Mouse (Mus musculus) limb, embryonic 15.5 days (tissue): ENCODE results near the gene Slco1a5. TPM values are rescaled to one million over a fixed set of nuclear protein-coding genes. Genes with fewer than 3 reads are reported as not detected.
A peak's percentile ranks its signal among the peaks of the same experiment; 100 is the strongest.
"Not testable (repeated sequence)": the region's sequence is repeated elsewhere in the genome, so short reads cannot be mapped to it uniquely, and the experiment has no call there.

Source experiments
- ATAC-seq: fragments of 200-750 bp; cut with Nextera tagmentation; 2 replicates; pipeline ENCODE4 v1.8.0; 2017; ENCODE audit warnings: low read depth, moderate TSS enrichment; ENCODE audit not compliant: insufficient number of reproducible peaks, low FRiP score, low TSS enrichment
- H3K27ac ChIP-seq: fragments of 300-500 bp; sonication (generic); 2 replicates; pipeline ENCODE4 v1.5.1; 2015; ENCODE audit warnings: moderate library complexity, mild to moderate bottlenecking, inconsistent platforms
- H3K27me3 ChIP-seq: fragments of 300-500 bp; sonication (generic); 2 replicates; pipeline ENCODE4 v1.6.1; 2015; ENCODE audit warnings: inconsistent platforms
- H3K36me3 ChIP-seq: fragments of 300-500 bp; sonication (generic); 2 replicates; pipeline ENCODE4 v1.6.1; 2015; ENCODE audit warnings: inconsistent platforms
- H3K4me1 ChIP-seq: fragments of 300-500 bp; sonication (generic); 2 replicates; pipeline ENCODE4 v1.6.1; 2015; ENCODE audit warnings: inconsistent platforms
- H3K4me2 ChIP-seq: fragments of 300-500 bp; sonication (generic); 2 replicates; pipeline ENCODE4 v1.6.1; 2015; ENCODE audit warnings: mild to moderate bottlenecking, inconsistent platforms
- H3K4me3 ChIP-seq: fragments of 300-500 bp; sonication (generic); 2 replicates; pipeline ENCODE4 v1.5.1; 2015; ENCODE audit warnings: mild to moderate bottlenecking, inconsistent platforms
- H3K9ac ChIP-seq: fragments of 300-500 bp; sonication (generic); 2 replicates; pipeline ENCODE4 v1.6.1; 2015; ENCODE audit warnings: inconsistent platforms
- H3K9me3 ChIP-seq: fragments of 300-500 bp; sonication (generic); 2 replicates; pipeline ENCODE4 v1.6.1; 2016; ENCODE audit warnings: inconsistent platforms
- WGBS: fragments of 180-500 bp; shearing (Covaris S2); methylation state at CpG from one replicate; pipeline ENCODE4 v1.1.7; 2015; 5-methylcytosine and 5-hydroxymethylcytosine counted together
- polyA plus RNA-seq: library from polyadenylated mRNA; unstranded; fragments of >200 nt; fragmentation: Nextera tagmentation; extraction: Ambion mirVana; gene quantifications from 2 replicates; pipeline ENCODE4 v1.2.1, GENCODE M21; 2015

The Slco1a5 gene
- 0.56 and 0.78 TPM in 2 replicates for polyA plus RNA-seq

GRCm38 (mm10) chr6:142322881-142323280, at the start of gene Slco1a5:
Slco1a5 (minus strand) TSS chr6:142322981.
- Histone ChIP-seq H3K9me3 (no peaks in the 10 kb centered on the region), H3K9ac (no peak within 1 kb of the TSS)
- ATAC-seq: no peak

GRCm38 (mm10) chr6:142369568-142369967, 46.8 kb upstream of the Slco1a5 start:
- Histone ChIP-seq H3K27ac (no peak overlapping the region), H3K9me3 (no peaks in the 10 kb centered on the region), H3K27me3 (no peaks in the 10 kb centered on the region), H3K9ac (no peak overlapping the region), H3K36me3 (peaks cover 56% of the 10 kb centered on the region), H3K4me3 (no peak overlapping the region), H3K4me1 (no peaks in the 10 kb centered on the region), H3K4me2 (no peak overlapping the region)
- WGBS: 87% methylated on average over 3 of the region's 3 CpGs
- ATAC-seq: no peak

More at GRCm38 (mm10) chr6:142322881-142323280, at the start of gene Slco1a5:
- WGBS: 33% methylated on average over 4 of the region's 4 CpGs
- Histone ChIP-seq H3K27ac (no peak within 1 kb of the TSS), H3K4me3 (no peak within 1 kb of the TSS), H3K27me3 (no peaks in the 10 kb centered on the region), H3K4me1 (no peaks in the 10 kb centered on the region), H3K4me2 (no peak within 1 kb of the TSS), H3K36me3 (no peaks in the 10 kb centered on the region)

GRCm38 (mm10) chr6:142367565-142367964, 44.8 kb upstream of the Slco1a5 start:
- no peaks in the 10 kb centered on the region for H3K4me1 ChIP-seq
- H3K27me3 ChIP-seq: no peaks in the 10 kb centered on the region
- H3K4me2 ChIP-seq: no peak overlapping the region
- no peak overlapping the region for H3K9ac ChIP-seq
- H3K36me3 ChIP-seq: peaks cover 55% of the 10 kb centered on the region
- H3K9me3 ChIP-seq: no peaks in the 10 kb centered on the region
- WGBS: 88% methylated on average over 3 of the region's 3 CpGs
- H3K4me3 ChIP-seq: no peak overlapping the region
- H3K27ac ChIP-seq: no peak overlapping the region
- ATAC-seq: no peak

- no peaks in the 10 kb centered on the region for H3K27me3 ChIP-seq
- H3K4me1 ChIP-seq: no peaks in the 10 kb centered on the region
- no peak overlapping the region for H3K9ac ChIP-seq
- peaks cover 53% of the 10 kb centered on the region for H3K36me3 ChIP-seq
- no peak overlapping the region for H3K27ac ChIP-seq
- no peaks in the 10 kb centered on the region for H3K9me3 ChIP-seq
- ATAC-seq: no peak
- H3K4me2 ChIP-seq: no peak overlapping the region
- 86% methylated on average over 10 of the region's 10 CpGs for WGBS
- H3K4me3 ChIP-seq: no peak overlapping the region
Observed at GRCm38 (mm10) chr6:142366473-142367018, 43.8 kb upstream of the Slco1a5 start.

GRCm38 (mm10) chr6:142365742-142366472, 43.1 kb upstream of the Slco1a5 start:
- Histone ChIP-seq H3K4me3 (no peak overlapping the region), H3K4me2 (no peak overlapping the region), H3K36me3 (peaks cover 54% of the 10 kb centered on the region), H3K27me3 (no peaks in the 10 kb centered on the region), H3K4me1 (no peaks in the 10 kb centered on the region), H3K9ac (no peak overlapping the region), H3K9me3 (no peaks in the 10 kb centered on the region), H3K27ac (no peak overlapping the region)
- ATAC-seq: no peak
- 77% methylated on average over 8 of the region's 8 CpGs for WGBS

- Histone ChIP-seq H3K9ac (no peak overlapping the region), H3K27me3 (no peaks in the 10 kb centered on the region), H3K4me2 (no peak overlapping the region), H3K4me1 (no peaks in the 10 kb centered on the region), H3K36me3 (peaks cover 70% of the 10 kb centered on the region), H3K9me3 (no peaks in the 10 kb centered on the region), H3K27ac (no peak overlapping the region), H3K4me3 (no peak overlapping the region)
- 66% methylated on average over 9 of the region's 9 CpGs for WGBS
- ATAC-seq: no peak
Observed at GRCm38 (mm10) chr6:142363019-142363576, 40.3 kb upstream of the Slco1a5 start.

- H3K27ac ChIP-seq: no peak overlapping the region
- no peak overlapping the region for H3K9ac ChIP-seq
- H3K4me2 ChIP-seq: no peak overlapping the region
- H3K4me1 ChIP-seq: no peaks in the 10 kb centered on the region
- no peaks in the 10 kb centered on the region for H3K9me3 ChIP-seq
- no peak for ATAC-seq
- H3K27me3 ChIP-seq: no peaks in the 10 kb centered on the region
- no peak overlapping the region for H3K4me3 ChIP-seq
- 92% methylated on average over 6 of the region's 6 CpGs for WGBS
- H3K36me3 ChIP-seq: peaks cover 71% of the 10 kb centered on the region
Observed at GRCm38 (mm10) chr6:142362036-142362435, 39.3 kb upstream of the Slco1a5 start.

GRCm38 (mm10) chr6:142357106-142357505, 34.3 kb upstream of the Slco1a5 start:
- peaks cover 73% of the 10 kb centered on the region for H3K36me3 ChIP-seq
- H3K27ac ChIP-seq: no peak overlapping the region
- H3K4me3 ChIP-seq: no peak overlapping the region
- ATAC-seq: no peak
- no peak overlapping the region for H3K4me2 ChIP-seq
- no peak overlapping the region for H3K9ac ChIP-seq
- no peaks in the 10 kb centered on the region for H3K27me3 ChIP-seq
- no peaks in the 10 kb centered on the region for H3K4me1 ChIP-seq
- no peaks in the 10 kb centered on the region for H3K9me3 ChIP-seq
- 57% methylated on average over 7 of the region's 7 CpGs for WGBS

- H3K27ac ChIP-seq, H3K9me3 ChIP-seq, H3K4me1 ChIP-seq, ATAC-seq, H3K4me2 ChIP-seq, H3K27me3 ChIP-seq, H3K9ac ChIP-seq, H3K4me3 ChIP-seq: not testable (repeated sequence)
- 88% methylated on average over 3 of the region's 3 CpGs for WGBS
- H3K36me3 ChIP-seq: peaks cover 65% of the 10 kb centered on the region
Observed at GRCm38 (mm10) chr6:142352099-142352498, 29.3 kb upstream of the Slco1a5 start.

- 79% methylated on average over 11 of the region's 11 CpGs for WGBS
- H3K27ac ChIP-seq: no peak overlapping the region
- no peaks in the 10 kb centered on the region for H3K4me1 ChIP-seq
- no peaks in the 10 kb centered on the region for H3K27me3 ChIP-seq
- no peak for ATAC-seq
- H3K9ac ChIP-seq: no peak overlapping the region
- peaks cover 36% of the 10 kb centered on the region for H3K36me3 ChIP-seq
- no peak overlapping the region for H3K4me2 ChIP-seq
- no peak overlapping the region for H3K4me3 ChIP-seq
- no peaks in the 10 kb centered on the region for H3K9me3 ChIP-seq
Observed at GRCm38 (mm10) chr6:142347431-142348385, 24.9 kb upstream of the Slco1a5 start.

- 42% methylated on average over 12 of the region's 12 CpGs for WGBS
- peaks cover 26% of the 10 kb centered on the region for H3K36me3 ChIP-seq
- no peaks in the 10 kb centered on the region for H3K9me3 ChIP-seq
- no peaks in the 10 kb centered on the region for H3K27me3 ChIP-seq
- peak overlapping the region; percentile 49 for H3K4me2 ChIP-seq
- H3K27ac ChIP-seq: peak overlapping the region; percentile 88; the same call in 1 of the 2 replicates
- ATAC-seq: no peak
- H3K4me3 ChIP-seq: peak overlapping the region; percentile 89
- peak overlapping the region; percentile 65; the same call in 1 of the 2 replicates for H3K9ac ChIP-seq
- H3K4me1 ChIP-seq: no peaks in the 10 kb centered on the region
Observed at GRCm38 (mm10) chr6:142346181-142347110, 23.7 kb upstream of the Slco1a5 start.
